Mouse (Mus musculus) splenic B cell, adult 2 months (primary cell): ENCODE results near the gene Ttll8.

Source experiments
- DNase-seq: peaks from one replicate; pipeline ENCODE4 v3.0.0-alpha.2; 2011; ENCODE audit warnings: low read depth, low spot score
- H3K27me3 ChIP-seq: 2 replicates; pipeline ENCODE4 v1.6.1; 2012; ENCODE audit warnings: mild to moderate bottlenecking, low read length, moderate library complexity, mixed read lengths; ENCODE audit not compliant: control insufficient read depth, poor library complexity, insufficient read depth, severe bottlenecking
- H3K36me3 ChIP-seq: 2 replicates; pipeline ENCODE4 v1.6.1; 2012; ENCODE audit warnings: mild to moderate bottlenecking, low read length, moderate library complexity, mixed read lengths; ENCODE audit not compliant: control insufficient read depth, poor library complexity, insufficient read depth, severe bottlenecking

Gene Ttll8

GRCm38 (mm10) chr15:88854119-88854968, 99.9 kb downstream of the Ttll8 start:
- H3K27me3 ChIP-seq: no peaks in the 10 kb centered on the region
- DNase-seq: no peak
- no peaks in the 10 kb centered on the region for H3K36me3 ChIP-seq

DNA sequence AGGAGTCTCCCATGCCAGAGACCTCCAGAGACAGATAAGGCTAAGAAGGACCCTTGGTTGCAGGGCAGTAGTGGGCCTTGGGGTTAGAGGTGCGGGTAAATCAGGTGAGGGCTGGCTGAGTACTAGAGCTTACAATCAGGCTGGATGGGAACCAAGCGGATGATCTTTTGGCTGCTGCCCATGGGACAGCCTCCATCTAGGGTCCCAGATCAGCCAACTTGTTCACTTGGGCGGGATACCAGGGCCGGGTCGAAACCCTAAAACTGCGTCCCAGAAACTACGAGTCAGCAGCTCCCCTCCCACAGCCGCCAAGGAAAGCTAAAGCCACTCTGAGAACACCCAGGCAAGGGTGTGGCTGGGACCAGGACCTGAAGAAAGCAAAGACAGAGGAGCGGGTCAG, 101.1 kb downstream of the Ttll8 start:
- no peaks in the 10 kb centered on the region for H3K27me3 ChIP-seq
- no peak for DNase-seq
- no peaks in the 10 kb centered on the region for H3K36me3 ChIP-seq

- Histone ChIP-seq H3K36me3 (no peaks in the 10 kb centered on the region), H3K27me3 (no peaks in the 10 kb centered on the region)
- no peak for DNase-seq
These were observed 102.6 kb downstream of the Ttll8 start for GRCm38 (mm10) chr15:88851507-88852149.

GRCm38 (mm10) chr15:88851076-88851475, 103.1 kb downstream of the Ttll8 start:
- DNase-seq: no peak
- no peaks in the 10 kb centered on the region for H3K36me3 ChIP-seq
- H3K27me3 ChIP-seq: no peaks in the 10 kb centered on the region

GRCm38 (mm10) chr15:88850146-88850826, 103.9 kb downstream of the Ttll8 start:
- H3K36me3 ChIP-seq: no peaks in the 10 kb centered on the region
- DNase-seq: no peak
- no peaks in the 10 kb centered on the region for H3K27me3 ChIP-seq

DNA sequence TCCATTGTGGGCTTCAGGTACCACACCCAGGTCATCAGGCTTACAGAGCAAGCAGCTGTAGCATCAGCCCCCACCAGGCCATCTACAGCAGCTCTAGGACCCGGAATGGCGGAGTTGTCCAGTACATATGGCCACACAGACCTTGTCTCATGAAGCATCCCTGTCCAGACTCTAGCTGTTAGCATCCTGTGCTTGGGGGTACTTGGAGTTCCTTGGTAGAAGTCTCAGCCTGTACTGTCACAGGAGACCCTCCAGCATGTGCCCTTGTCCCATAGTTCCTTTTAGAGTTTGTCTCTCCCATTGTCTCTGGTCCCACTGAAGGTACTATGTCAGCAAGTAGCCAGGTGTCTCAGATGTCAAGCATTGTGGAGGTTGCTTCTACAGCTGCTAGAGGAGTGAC, 104.6 kb downstream of the Ttll8 start:
- Histone ChIP-seq H3K27me3 (no peaks in the 10 kb centered on the region), H3K36me3 (no peaks in the 10 kb centered on the region)
- no peak for DNase-seq

DNA sequence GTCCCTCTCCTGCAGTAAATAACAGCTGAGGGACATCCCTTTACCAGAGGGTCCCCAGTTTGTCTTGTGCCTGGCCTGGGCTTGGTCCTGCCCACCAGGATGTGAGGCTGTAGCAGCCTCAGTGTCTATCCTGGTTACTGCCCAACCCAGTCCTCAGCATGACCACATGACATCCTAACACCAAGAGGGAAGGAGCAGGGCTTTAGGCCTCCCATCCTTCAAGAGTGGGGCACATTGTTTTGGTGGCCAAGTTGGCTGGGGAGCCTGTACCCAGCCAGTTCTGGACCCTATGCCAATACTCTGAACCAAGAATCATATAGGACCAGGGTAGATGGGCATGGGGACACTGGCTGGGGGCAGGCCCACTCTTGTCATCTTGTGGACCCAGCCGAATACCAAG, 105.6 kb downstream of the Ttll8 start:
- no peak for DNase-seq
- no peaks in the 10 kb centered on the region for H3K36me3 ChIP-seq
- no peaks in the 10 kb centered on the region for H3K27me3 ChIP-seq

DNA sequence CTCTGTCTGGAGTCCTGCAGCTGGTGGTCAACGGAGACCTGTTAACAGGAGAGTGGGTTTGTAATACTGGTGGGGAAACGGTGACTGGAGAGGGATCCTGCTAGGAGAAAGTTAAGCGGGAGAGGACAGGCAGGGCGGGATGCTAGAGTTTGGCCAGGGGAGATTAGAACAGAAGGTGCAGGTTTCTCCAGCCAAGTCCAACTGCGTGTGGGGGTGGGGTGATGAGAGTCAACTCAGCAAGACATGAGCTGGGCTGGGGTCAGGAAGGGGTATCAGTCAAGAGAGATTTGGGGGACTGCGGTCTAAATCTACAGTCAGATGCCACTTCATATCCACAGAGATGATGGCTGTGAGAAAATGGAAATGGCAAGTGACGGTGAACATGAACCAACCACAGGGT, 109.3 kb downstream of the Ttll8 start:
- Histone ChIP-seq H3K36me3 (no peaks in the 10 kb centered on the region), H3K27me3 (no peaks in the 10 kb centered on the region)
- no peak for DNase-seq

GRCm38 (mm10) chr15:88843486-88844097, 110.6 kb downstream of the Ttll8 start:
- no peaks in the 10 kb centered on the region for H3K27me3 ChIP-seq

DNA sequence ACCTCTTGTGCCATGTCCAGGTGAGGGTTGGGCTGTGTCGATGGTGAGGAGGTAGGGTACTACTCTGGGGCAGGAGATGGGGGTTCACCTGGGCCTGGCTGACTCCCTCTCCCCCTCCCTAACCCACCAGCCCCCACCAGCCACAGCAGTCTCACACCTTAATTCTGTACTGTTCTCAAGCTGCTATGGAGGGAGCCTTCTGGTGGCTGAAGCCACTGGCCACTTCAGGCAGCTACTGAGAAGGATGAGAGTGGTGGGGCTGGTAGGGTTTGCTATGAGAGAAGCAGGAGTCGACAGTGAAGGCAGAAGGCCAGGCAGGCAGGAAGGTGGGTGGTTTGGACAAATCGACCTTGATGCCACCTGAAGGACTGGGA, 111.9 kb downstream of the Ttll8 start:
- Histone ChIP-seq H3K27me3 (no peaks in the 10 kb centered on the region), H3K36me3 (no peaks in the 10 kb centered on the region)
- DNase-seq: no peak

More at GRCm38 (mm10) chr15:88843486-88844097, 110.6 kb downstream of the Ttll8 start:
- H3K36me3 ChIP-seq: no peaks in the 10 kb centered on the region
- DNase-seq: no peak

- DNase-seq: no peak
- Histone ChIP-seq H3K27me3 (no peaks in the 10 kb centered on the region), H3K36me3 (no peaks in the 10 kb centered on the region)
These were observed 112.5 kb downstream of the Ttll8 start for GRCm38 (mm10) chr15:88841580-88842299.

DNA sequence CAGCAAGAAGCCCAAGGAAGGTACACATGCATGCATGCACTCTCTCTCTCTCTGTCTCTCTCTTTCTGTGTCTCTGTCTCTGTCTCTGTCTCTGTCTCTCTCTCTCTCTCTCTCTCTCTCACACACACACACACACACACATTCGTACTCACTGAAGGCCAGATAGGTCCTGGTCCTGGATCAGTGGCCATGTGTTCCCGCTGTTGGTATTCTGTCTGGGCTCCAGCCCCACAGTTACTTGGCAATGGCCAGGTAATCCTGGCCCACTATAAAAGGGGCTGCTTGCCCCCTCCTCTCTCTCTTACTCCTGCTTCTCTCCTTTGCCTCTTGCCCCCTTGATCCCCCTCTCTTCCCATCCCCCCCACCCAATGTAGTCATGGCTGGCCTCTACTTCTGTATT, 113.1 kb downstream of the Ttll8 start:
- DNase-seq: no peak
- H3K27me3 ChIP-seq: no peaks in the 10 kb centered on the region
- H3K36me3 ChIP-seq: no peaks in the 10 kb centered on the region
